Mouse (Mus musculus) heart, postnatal 0 days (tissue): ENCODE measurements at regions not wholly inside any gene's neighbourhood (a gene's known extent, or its start where the extent isn't known, plus 50 kb on each side); places are given as distances from the start of the nearest gene placed in this dataset.
A peak's percentile ranks its signal among the peaks of the same experiment; 100 is the strongest.

Experiments used
- ATAC-seq: fragments of 200-750 bp; cut with Nextera tagmentation; 2 replicates; pipeline ENCODE4 v1.8.0; 2017; ENCODE audit warnings: low read depth, moderate number of reproducible peaks, moderate library complexity; ENCODE audit not compliant: insufficient read depth
- DNase-seq: peaks from one replicate; pipeline ENCODE4 v3.0.0-alpha.2; 2016; ENCODE audit warnings: low spot score
- H3K27ac ChIP-seq: fragments of 300-500 bp; sonication (generic); 2 replicates; pipeline ENCODE4 v1.5.1; 2014; ENCODE audit warnings: low read depth, mild to moderate bottlenecking
- H3K27me3 ChIP-seq: fragments of 300-500 bp; sonication (generic); 2 replicates; pipeline ENCODE4 v1.6.1; 2014; ENCODE audit warnings: low read length, mixed read lengths; ENCODE audit not compliant: control insufficient read depth, insufficient read depth
- H3K36me3 ChIP-seq: fragments of 300-500 bp; sonication (generic); replicated peaks from 2 replicates; pipeline ENCODE4 v1.6.1; 2014; ENCODE audit warnings: low read length, mixed read lengths; ENCODE audit not compliant: control insufficient read depth, insufficient read depth
- H3K4me1 ChIP-seq: fragments of 300-500 bp; sonication (generic); 2 replicates; pipeline ENCODE4 v1.6.1; 2014; ENCODE audit warnings: antibody characterized with exemption; ENCODE audit not compliant: control insufficient read depth, insufficient read depth
- H3K4me2 ChIP-seq: fragments of 300-500 bp; sonication (generic); 2 replicates; pipeline ENCODE4 v1.6.1; 2014; ENCODE audit warnings: low read depth, mild to moderate bottlenecking, low read length, moderate library complexity
- H3K4me3 ChIP-seq: fragments of 300-500 bp; sonication (generic); 2 replicates; pipeline ENCODE4 v1.5.1; 2014; ENCODE audit warnings: low read depth, low read length
- H3K9ac ChIP-seq: fragments of 300-500 bp; sonication (generic); replicated peaks from 2 replicates; pipeline ENCODE4 v1.6.1; 2014; ENCODE audit warnings: low read depth, low read length, mixed read lengths
- H3K9me3 ChIP-seq: fragments of 300-500 bp; sonication (generic); replicated peaks from 2 replicates; pipeline ENCODE4 v1.6.1; 2016; ENCODE audit warnings: low read length; ENCODE audit not compliant: control insufficient read depth
- CTCF ChIP-seq: IDR thresholded peaks from 2 replicates; pipeline ENCODE4 v1.5.1; 2016; ENCODE audit warnings: antibody characterized with exemption, control low read depth, low read depth
- EP300 ChIP-seq: IDR thresholded peaks from 2 replicates; pipeline ENCODE4 v1.6.1; 2016; ENCODE audit warnings: antibody characterized with exemption, low read depth
- WGBS: fragments of 180-500 bp; shearing (Covaris S2); extraction: QIAGEN DNeasy Blood & Tissue Kit; methylation state at CpG from one replicate; pipeline ENCODE4 v1.1.7; 2014; 5-methylcytosine and 5-hydroxymethylcytosine counted together

DNA sequence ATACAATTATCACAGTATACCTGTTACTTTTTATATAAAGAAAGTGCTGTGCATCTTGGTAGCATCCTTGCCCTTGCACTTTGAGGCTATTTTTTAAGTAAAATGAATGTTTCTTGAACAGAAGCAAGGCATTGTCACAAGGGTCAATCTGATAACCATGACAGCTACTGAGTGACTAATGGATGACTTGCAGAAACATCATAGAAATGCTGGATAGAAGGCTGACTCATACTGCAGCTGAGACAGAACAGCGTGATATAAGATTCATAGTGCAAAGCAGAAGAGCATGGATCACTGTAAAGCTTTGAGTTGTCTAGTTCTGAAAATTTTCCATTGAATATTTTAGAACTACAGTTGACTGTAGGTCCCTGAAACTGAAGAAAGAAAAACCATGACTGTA, 739.6 kb upstream of the 4930412O13Rik start:
- DNase-seq (no peak), ATAC-seq (no peak)
- Histone ChIP-seq H3K4me1 (no peaks in the 10 kb centered on the region), H3K4me3 (no peak overlapping the region), H3K27me3 (no peaks in the 10 kb centered on the region), H3K9ac (no peak overlapping the region), H3K36me3 (no peaks in the 10 kb centered on the region), H3K4me2 (no peak overlapping the region), H3K9me3 (no peaks in the 10 kb centered on the region), H3K27ac (no peak overlapping the region)
- TF ChIP-seq EP300: no peak
- no peak for TF ChIP-seq CTCF
- 46% methylated on average over 1 of the region's 1 CpGs for WGBS

DNA sequence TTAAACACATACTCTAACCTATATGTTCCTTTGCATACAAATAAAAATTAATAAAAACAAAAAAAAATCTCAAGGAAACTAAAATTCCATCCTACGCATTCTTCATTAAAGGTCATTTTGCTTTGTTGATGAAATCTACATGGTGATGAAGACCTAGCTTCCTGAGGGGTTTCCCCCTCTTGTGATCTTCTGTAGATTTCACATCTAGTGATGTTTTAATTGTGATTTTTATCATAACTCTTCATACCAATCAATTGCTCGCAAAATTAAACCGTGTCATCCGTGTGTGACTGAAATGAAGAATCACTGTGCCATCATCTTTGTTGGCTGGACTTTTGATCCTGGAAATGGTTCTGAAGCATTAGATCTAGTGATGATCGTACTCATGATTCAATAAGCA, 725.4 kb upstream of the 4930412O13Rik start:
- H3K36me3 ChIP-seq: no peaks in the 10 kb centered on the region
- H3K27ac ChIP-seq: no peak overlapping the region
- no peak overlapping the region for H3K4me2 ChIP-seq
- no peak overlapping the region for H3K9ac ChIP-seq
- H3K27me3 ChIP-seq: no peaks in the 10 kb centered on the region
- H3K4me1 ChIP-seq: no peaks in the 10 kb centered on the region
- DNase-seq (no peak), ATAC-seq (no peak)
- TF ChIP-seq CTCF (no peak), EP300 (no peak)
- no peak overlapping the region for H3K4me3 ChIP-seq
- 83% methylated on average over 5 of the region's 5 CpGs for WGBS
- H3K9me3 ChIP-seq: no peaks in the 10 kb centered on the region

DNA sequence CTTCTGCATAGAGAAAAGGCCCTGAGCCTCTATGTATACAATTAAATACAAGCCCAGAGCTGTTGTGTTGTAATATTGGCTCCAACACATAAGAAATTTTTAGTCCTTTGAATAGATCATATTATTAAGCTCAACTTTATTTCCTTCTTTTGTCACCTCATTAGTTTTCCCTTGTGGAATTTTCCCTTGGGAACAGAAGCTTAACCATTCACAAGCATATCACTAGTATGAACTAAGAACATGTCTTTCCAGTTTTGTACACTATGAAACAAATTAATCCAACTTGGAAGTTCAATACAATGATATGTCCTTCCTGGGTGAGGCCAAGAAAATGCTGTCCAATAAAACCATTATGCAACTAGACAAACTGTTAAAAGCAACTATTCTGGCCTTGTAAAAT, 720.9 kb upstream of the 4930412O13Rik start:
- ATAC-seq: no peak
- H3K4me2 ChIP-seq: no peak overlapping the region
- no peak overlapping the region for H3K27ac ChIP-seq
- no peak overlapping the region for H3K4me3 ChIP-seq
- no peaks in the 10 kb centered on the region for H3K36me3 ChIP-seq
- no peaks in the 10 kb centered on the region for H3K27me3 ChIP-seq
- H3K4me1 ChIP-seq: no peaks in the 10 kb centered on the region
- no peak for DNase-seq
- TF ChIP-seq EP300: no peak
- no peak for TF ChIP-seq CTCF
- no peak overlapping the region for H3K9ac ChIP-seq
- no peaks in the 10 kb centered on the region for H3K9me3 ChIP-seq

GRCm38 (mm10) chr2:9163819-9164560, 717.1 kb upstream of the 4930412O13Rik start:
- no peak overlapping the region for H3K9ac ChIP-seq
- DNase-seq (no peak), ATAC-seq (no peak)
- 66% methylated on average over 5 of the region's 5 CpGs for whole genome bisulfite sequencing
- no peaks in the 10 kb centered on the region for H3K27me3 ChIP-seq
- H3K9me3 ChIP-seq: no peaks in the 10 kb centered on the region
- no peak overlapping the region for H3K4me3 ChIP-seq
- no peak overlapping the region for H3K4me2 ChIP-seq
- no peaks in the 10 kb centered on the region for H3K4me1 ChIP-seq
- no peak for TF ChIP-seq CTCF
- no peak for TF ChIP-seq EP300
- no peaks in the 10 kb centered on the region for H3K36me3 ChIP-seq
- no peak overlapping the region for H3K27ac ChIP-seq

DNA sequence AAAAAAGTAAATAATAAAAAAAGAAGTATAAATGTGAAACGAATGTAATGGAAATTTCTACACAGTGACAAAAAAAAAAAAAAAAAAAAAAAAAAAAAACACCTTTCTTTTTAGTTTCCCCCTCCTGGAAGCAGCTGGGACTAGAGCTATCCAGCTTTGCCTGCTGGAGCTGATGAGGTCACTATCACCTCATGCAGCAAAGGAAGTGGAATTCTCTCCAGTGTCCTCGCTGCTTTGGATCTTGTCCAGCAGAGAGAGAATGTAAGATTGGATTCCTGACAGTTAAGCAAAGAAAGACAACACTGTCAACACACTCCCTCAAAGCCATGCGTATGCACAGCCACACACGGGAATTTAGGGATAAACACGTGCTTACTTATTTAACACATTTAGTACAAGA, 698.9 kb upstream of the 4930412O13Rik start:
- no peaks in the 10 kb centered on the region for H3K9me3 ChIP-seq
- no peaks in the 10 kb centered on the region for H3K4me1 ChIP-seq
- 17% methylated on average over 5 of the region's 5 CpGs for WGBS
- H3K9ac ChIP-seq: no peak overlapping the region
- TF ChIP-seq EP300: no peak
- TF ChIP-seq CTCF: no peak
- no peak overlapping the region for H3K4me2 ChIP-seq
- H3K27ac ChIP-seq: no peak overlapping the region
- H3K27me3 ChIP-seq: no peaks in the 10 kb centered on the region
- ATAC-seq (peak; percentile 57; the same call in 1 of the 2 replicates), DNase-seq (peak; percentile 50)
- no peak overlapping the region for H3K4me3 ChIP-seq
- H3K36me3 ChIP-seq: no peaks in the 10 kb centered on the region

DNA sequence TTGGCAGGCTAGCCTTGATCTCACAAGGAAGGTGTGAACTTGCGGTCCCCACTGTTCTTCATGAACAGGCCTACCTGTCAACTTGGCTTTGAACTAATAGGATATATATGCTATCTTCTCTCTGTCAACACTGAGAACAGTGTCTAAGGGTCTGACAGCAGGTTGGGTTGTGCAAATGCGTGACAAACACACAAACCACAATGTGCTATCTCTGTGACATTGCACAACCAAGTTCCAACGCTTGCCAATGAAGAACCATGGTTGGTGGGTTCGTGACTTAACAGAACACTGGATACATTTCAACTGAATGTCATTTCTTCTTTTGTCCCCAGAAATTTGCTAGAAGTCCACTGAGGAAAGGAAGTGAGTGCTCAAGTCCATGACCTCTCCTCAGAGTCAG, 696.8 kb upstream of the 4930412O13Rik start:
- Histone ChIP-seq H3K4me3 (no peak overlapping the region), H3K27ac (no peak overlapping the region), H3K9me3 (no peaks in the 10 kb centered on the region), H3K9ac (no peak overlapping the region), H3K27me3 (no peaks in the 10 kb centered on the region), H3K4me1 (no peaks in the 10 kb centered on the region), H3K36me3 (no peaks in the 10 kb centered on the region), H3K4me2 (no peak overlapping the region)
- ATAC-seq: no peak
- TF ChIP-seq CTCF (no peak), EP300 (no peak)
- DNase-seq: no peak
- WGBS: 79% methylated on average over 4 of the region's 4 CpGs
